Mouse (Mus musculus) ES-Bruce4 (cell line): ENCODE results near the gene Erbin. TPM values are rescaled to one million over a fixed set of nuclear protein-coding genes. Genes with fewer than 3 reads are reported as not detected.

ENCODE experiments used
- H3K27ac ChIP-seq: 2 replicates; pipeline ENCODE4 v1.5.1; 2012; ENCODE audit warnings: low read length, inconsistent platforms; ENCODE audit not compliant: insufficient read depth
- H3K27me3 ChIP-seq: 2 replicates; pipeline ENCODE4 v1.6.1; 2012; ENCODE audit warnings: mild to moderate bottlenecking, low read length, inconsistent platforms; ENCODE audit not compliant: control insufficient read depth, poor library complexity, insufficient read depth, severe bottlenecking
- H3K36me3 ChIP-seq: 2 replicates; pipeline ENCODE4 v1.6.1; 2012; ENCODE audit warnings: inconsistent platforms, mild to moderate bottlenecking, low read length, moderate library complexity; ENCODE audit not compliant: control insufficient read depth, poor library complexity, insufficient read depth, severe bottlenecking
- H3K4me1 ChIP-seq: one replicate; pipeline ENCODE4 v1.8.1; 2011; ENCODE audit warnings: low read length; ENCODE audit not compliant: control insufficient read depth, insufficient read depth
- H3K4me3 ChIP-seq: 2 replicates; pipeline ENCODE4 v1.5.1; 2011; ENCODE audit warnings: low read depth, mild to moderate bottlenecking, low read length
- H3K9ac ChIP-seq: 2 replicates; pipeline ENCODE4 v1.6.1; 2012; ENCODE audit warnings: low read depth, mild to moderate bottlenecking, inconsistent platforms; ENCODE audit not compliant: poor library complexity, severe bottlenecking
- H3K9me3 ChIP-seq: replicated peaks from 2 replicates; pipeline ENCODE4 v1.6.1; 2012; ENCODE audit warnings: mild to moderate bottlenecking, low read length, inconsistent platforms; ENCODE audit not compliant: control insufficient read depth, poor library complexity, insufficient read depth, severe bottlenecking
- CTCF ChIP-seq: IDR thresholded peaks from one replicate; pipeline ENCODE4 v1.8.1; 2011; ENCODE audit warnings: low read depth, low read length
- EP300 ChIP-seq: IDR thresholded peaks from 2 replicates; pipeline ENCODE4 v1.6.1; 2011; ENCODE audit warnings: low read depth, low read length; ENCODE audit not compliant: insufficient read depth
- POLR2A ChIP-seq: IDR thresholded peaks from one replicate; pipeline ENCODE4 v1.8.1; 2011; ENCODE audit warnings: low read length; ENCODE audit not compliant: insufficient read depth
- polyA plus RNA-seq: library from polyadenylated mRNA; stranded (reverse); fragments of >200 nt; gene quantifications from 2 replicates; pipeline ENCODE4 v1.2.4, GENCODE M21; 2011; ENCODE audit warnings: low read depth; ENCODE audit not compliant: missing spikeins, insufficient read depth, insufficient read length

The Erbin gene
- polyA plus RNA-seq, 1 experiment: 28.1 TPM

DNA sequence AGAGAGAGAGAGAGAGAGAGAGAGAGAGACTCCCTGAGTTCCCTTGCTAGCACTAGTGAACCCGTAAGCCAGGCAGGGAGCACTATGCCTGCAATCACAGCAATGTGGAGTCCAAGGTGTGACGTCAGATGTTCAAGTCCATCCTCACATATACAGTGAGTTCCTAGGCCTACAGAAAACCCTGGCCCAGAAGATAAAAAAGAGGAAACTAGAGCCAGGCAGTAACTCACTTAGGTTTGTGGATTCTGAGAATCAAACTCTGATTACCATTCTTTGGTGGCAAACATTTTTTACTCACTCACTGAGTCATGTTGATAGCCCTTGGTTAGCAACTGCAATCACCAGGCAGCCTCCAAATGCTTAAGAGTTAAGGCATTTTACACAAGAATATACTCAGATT, 72.7 kb downstream of the Erbin start:
- Histone ChIP-seq H3K9me3 (no peaks in the 10 kb centered on the region), H3K36me3 (no peaks in the 10 kb centered on the region), H3K4me1 (no peaks in the 10 kb centered on the region), H3K4me3 (no peak overlapping the region), H3K27me3 (no peaks in the 10 kb centered on the region), H3K9ac (no peak overlapping the region), H3K27ac (no peak overlapping the region)
- TF ChIP-seq POLR2A (no peak), CTCF (no peak), EP300 (no peak)

DNA sequence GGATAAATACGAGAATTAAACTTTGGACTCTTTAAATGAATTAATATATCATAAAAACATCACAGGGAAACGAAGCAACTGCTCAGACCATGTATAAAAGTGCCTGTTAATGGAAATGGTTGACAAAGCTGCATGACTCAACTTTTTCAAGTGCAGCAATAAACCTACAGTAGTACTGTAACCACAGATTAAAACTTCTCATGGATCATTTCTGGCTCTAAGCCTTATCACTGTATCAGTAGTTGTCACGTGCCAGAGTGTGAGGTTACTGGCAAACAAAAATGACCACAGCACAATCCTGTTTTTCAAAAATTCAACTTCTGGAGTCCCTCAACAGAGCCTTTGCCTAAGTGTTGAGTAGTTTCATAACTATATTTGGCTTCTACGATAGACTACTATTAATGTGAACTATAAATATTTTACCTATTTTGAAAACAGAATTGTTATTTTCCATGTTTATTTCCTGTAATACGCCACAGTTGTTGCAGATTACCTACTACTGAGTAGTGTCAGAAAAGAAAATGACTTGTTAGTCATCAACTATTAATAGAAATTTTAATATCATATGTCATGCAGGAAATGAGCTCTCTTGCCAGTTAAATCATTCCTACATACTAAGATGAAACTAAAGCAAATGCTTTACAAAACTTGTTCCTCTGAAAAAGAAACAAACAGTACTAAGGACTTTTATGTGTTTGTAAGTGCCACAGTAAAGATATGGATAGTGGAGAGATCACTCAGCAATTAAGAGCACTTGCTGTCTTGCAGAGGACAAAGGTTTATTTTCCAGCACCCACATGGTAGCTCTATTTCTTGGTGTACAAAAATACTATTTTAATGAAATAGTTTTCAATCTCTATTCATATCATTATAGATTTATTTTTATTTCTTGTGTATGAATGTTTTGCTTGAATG, 78.8 kb downstream of the Erbin start:
- TF ChIP-seq POLR2A (no peak), EP300 (no peak), CTCF (no peak)
- Histone ChIP-seq H3K27ac (no peak overlapping the region), H3K36me3 (no peaks in the 10 kb centered on the region), H3K4me1 (no peaks in the 10 kb centered on the region), H3K9ac (no peak overlapping the region), H3K27me3 (no peaks in the 10 kb centered on the region), H3K4me3 (no peak overlapping the region), H3K9me3 (no peaks in the 10 kb centered on the region; the same call in 1 of the 2 replicates)

DNA sequence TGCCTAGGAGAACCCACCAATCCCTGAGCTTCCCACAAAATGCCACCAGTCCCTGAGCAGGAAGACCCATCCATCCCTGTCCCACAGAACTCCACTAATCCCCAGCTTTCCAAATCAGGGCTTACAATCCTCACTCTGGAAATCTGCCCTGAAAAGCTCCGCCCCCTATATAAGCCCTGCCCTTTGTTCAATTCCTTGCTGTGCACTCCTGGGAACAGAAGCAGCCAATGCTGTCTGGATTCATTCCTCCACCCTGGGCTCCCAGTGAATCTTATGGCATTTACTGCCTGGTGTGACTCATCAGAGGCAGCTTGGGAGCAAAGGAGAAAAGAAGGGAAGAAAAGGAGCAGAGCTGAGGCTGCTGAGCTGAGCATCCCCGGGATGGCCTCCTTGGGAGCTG, 81.7 kb downstream of the Erbin start:
- no peak overlapping the region for H3K4me3 ChIP-seq
- TF ChIP-seq EP300 (no peak), CTCF (no peak), POLR2A (no peak)
- H3K9ac ChIP-seq: no peak overlapping the region
- H3K4me1 ChIP-seq: no peaks in the 10 kb centered on the region
- H3K36me3 ChIP-seq: peaks cover 4% of the 10 kb centered on the region; the same call in 1 of the 2 replicates
- no peaks in the 10 kb centered on the region for H3K27me3 ChIP-seq
- H3K27ac ChIP-seq: no peak overlapping the region
- no peaks in the 10 kb centered on the region; the same call in 1 of the 2 replicates for H3K9me3 ChIP-seq

DNA sequence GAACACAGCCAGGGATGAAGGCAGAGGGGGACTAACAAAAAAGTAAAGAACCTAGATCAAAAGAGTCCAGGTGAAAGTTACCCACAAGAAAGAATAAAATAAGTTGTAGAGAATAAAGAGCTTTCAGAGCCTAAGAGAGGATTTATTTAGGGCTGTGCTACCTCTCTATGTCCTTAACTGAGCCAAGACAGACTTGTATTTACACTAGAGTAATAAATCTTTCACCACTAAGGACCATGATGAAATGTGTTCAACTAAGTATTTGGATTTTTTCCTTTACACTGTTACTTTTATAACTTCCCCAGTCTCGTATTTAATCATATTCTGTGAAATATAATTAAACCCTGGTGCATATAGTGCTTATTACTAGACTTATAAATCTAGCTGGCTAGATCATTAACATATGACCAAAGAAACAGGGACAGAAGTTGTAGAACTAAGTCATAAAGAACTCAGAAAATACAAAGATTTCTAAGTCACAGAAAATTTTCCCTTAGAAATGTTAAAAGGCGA, 90.6 kb downstream of the Erbin start:
- Histone ChIP-seq H3K9ac (no peak overlapping the region), H3K27ac (no peak overlapping the region), H3K4me3 (no peak overlapping the region), H3K36me3 (peaks cover 4% of the 10 kb centered on the region; the same call in 1 of the 2 replicates), H3K4me1 (no peaks in the 10 kb centered on the region), H3K27me3 (no peaks in the 10 kb centered on the region), H3K9me3 (no peaks in the 10 kb centered on the region)
- no peak for TF ChIP-seq POLR2A
- no peak for TF ChIP-seq EP300
- TF ChIP-seq CTCF: no peak

DNA sequence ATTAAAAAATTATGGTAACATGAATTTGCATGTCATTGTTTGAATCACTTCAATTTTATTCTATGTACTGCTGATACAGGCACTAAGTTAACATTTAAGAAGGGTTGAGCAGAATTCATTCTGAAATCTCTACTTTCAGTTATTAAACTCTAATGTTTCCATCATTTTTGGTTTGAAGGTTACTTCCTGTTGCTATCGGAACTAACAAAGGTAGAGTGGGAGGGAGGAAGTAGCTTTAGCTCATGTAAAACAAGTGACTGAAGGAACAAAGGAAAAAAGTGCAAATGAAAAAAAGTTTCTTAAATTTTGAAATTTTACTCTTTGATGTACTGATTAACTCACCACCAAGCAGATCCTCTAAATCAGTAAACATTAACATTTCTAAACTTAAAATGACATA, 98.0 kb downstream of the Erbin start:
- TF ChIP-seq CTCF: no peak
- no peak for TF ChIP-seq POLR2A
- no peak for TF ChIP-seq EP300
- H3K36me3 ChIP-seq: no peaks in the 10 kb centered on the region
- H3K4me3 ChIP-seq: no peak overlapping the region
- no peaks in the 10 kb centered on the region for H3K4me1 ChIP-seq
- H3K27me3 ChIP-seq: no peaks in the 10 kb centered on the region
- no peaks in the 10 kb centered on the region for H3K9me3 ChIP-seq
- no peak overlapping the region for H3K9ac ChIP-seq
- no peak overlapping the region for H3K27ac ChIP-seq

DNA sequence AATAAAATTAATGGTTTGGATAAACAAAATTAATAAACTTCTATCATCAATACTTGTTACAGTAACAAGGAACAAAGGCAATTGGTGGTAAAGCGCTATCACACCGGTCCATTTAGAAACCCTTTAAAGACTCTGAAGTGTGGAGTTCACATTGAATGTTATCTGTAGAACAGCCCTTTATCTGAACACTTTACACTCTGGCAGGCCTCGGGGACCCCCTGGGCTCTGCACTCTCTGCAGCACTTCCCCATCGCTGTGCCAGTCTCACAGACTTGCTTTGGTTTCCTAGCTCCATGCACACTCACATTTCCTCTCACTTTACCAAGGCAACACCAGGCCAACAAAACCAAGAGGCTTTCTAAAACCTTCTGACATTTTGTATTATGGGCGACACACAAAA, 100.9 kb downstream of the Erbin start:
- TF ChIP-seq EP300: no peak
- no peak for TF ChIP-seq CTCF
- no peak for TF ChIP-seq POLR2A
- Histone ChIP-seq H3K9ac (no peak overlapping the region), H3K4me1 (no peaks in the 10 kb centered on the region), H3K36me3 (no peaks in the 10 kb centered on the region), H3K9me3 (no peaks in the 10 kb centered on the region), H3K27ac (no peak overlapping the region), H3K27me3 (no peaks in the 10 kb centered on the region), H3K4me3 (no peak overlapping the region)
